Mouse (Mus musculus): ENCODE data around the gene Bpi.

DNA sequence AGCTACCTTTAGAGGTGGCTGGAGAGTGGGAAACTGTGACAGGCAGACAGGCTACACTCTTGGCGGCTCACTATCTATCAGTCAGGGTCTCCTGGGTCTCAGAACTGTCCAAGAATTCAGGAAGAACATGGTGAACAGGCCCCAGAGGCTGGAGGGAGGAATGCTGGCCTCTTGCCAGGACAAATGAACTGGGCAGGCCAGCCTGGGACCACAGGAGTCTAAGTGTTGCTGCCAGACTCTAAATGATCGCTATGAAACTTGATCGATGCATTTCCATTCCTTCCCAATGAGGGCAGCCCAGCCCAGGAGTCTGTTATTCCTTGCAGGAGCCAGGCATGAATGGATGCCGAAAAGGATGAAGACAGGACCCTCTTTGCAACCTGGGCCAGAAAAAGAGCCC, 35.2 kb upstream of the Bpi start:
- TF ChIP-seq CTCF (conservative IDR thresholded peaks at IDR 0.05 in 1 of 2, IDR thresholded peaks at IDR 0.05 in 1 of 2; ENCODE audit: low read depth in 2 of 2, low read length in 2 of 2) (no peak), TCF12 (IDR thresholded peaks at IDR 0.05; ENCODE audit: low read depth, low read length) (no peak), ZNF384 (IDR thresholded peaks at IDR 0.05; ENCODE audit: low read depth, low read length) (no peak), CHD2 (IDR thresholded peaks at IDR 0.05; ENCODE audit: low read length) (no peak), UBTF (IDR thresholded peaks at IDR 0.05; ENCODE audit: low read depth, low read length) (no peak), EP300 (IDR thresholded peaks at IDR 0.05; ENCODE audit: low read length) (no peak), MAFK (IDR thresholded peaks at IDR 0.05; ENCODE audit: insufficient replicate concordance, low read length) (no peak), NELFE (IDR thresholded peaks at IDR 0.05; ENCODE audit: low read depth, low read length) (no peak), POLR2A (IDR thresholded peaks at IDR 0.05; ENCODE audit: low read depth, low read length) (no peak), KAT2A (IDR thresholded peaks at IDR 0.05; ENCODE audit: insufficient replicate concordance, low read length) (no peak), E2F4 (IDR thresholded peaks at IDR 0.05; ENCODE audit: insufficient replicate concordance, low read depth, low read length) (no peak), SMC3 (IDR thresholded peaks at IDR 0.05; ENCODE audit: low read depth, low read length) (no peak)

Data from CH12.LX (cell line).